Mouse (Mus musculus): ENCODE measurements around the gene Sc5d. TPM values are rescaled to one million over a fixed set of nuclear protein-coding genes. Genes with fewer than 3 reads are reported as not detected.

Gene Sc5d
- polyA plus RNA-seq, 1 experiment from 2014 or later, result 106 TPM

DNA sequence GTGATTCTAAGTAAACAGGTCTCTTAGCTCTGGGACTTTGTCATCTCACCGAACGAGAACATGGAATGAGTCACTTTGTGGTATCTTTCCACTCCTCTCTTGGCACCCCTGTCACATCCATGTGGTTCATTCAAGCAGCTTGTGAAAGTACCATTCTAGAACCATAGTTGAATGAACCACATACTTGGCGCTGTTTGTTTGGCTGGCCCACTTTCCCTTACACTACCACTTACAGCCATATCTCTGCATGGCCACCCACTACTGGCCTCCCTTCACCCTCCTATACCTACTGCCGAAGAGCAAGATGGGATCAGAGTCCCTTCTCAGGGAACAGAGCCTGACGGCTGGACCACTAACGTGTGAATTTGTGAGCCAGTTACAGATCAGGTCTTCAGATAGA, 54.4 kb downstream of the Sc5d start:
- H3K4me3 ChIP-seq (ENCODE audit: low read length), result no peak overlapping the region
- no peaks in the 10 kb centered on the region for H3K36me3 ChIP-seq (ENCODE audit: control insufficient read depth, insufficient read depth, low read length)
- no peak overlapping the region for H3K9ac ChIP-seq (ENCODE audit: low read depth, low read length)
- 78% methylated on average over 6 of the region's 6 CpGs for WGBS
- no peaks in the 10 kb centered on the region for H3K9me3 ChIP-seq (ENCODE audit: control insufficient read depth, low read length)
- no peak for ATAC-seq
- H3K4me1 ChIP-seq (ENCODE audit: control insufficient read depth, insufficient read depth, low read length), result no peaks in the 10 kb centered on the region
- no peak overlapping the region for H3K4me2 ChIP-seq (ENCODE audit: low read depth, low read length)
- H3K27me3 ChIP-seq (replicated peaks; ENCODE audit: control insufficient read depth, insufficient read depth, low read length), result no peaks in the 10 kb centered on the region
- no peak overlapping the region for H3K27ac ChIP-seq (ENCODE audit: low read length)

- Histone ChIP-seq H3K4me3 (ENCODE audit: low read length) (no peak overlapping the region), H3K4me1 (ENCODE audit: control insufficient read depth, insufficient read depth, low read length) (no peaks in the 10 kb centered on the region), H3K9ac (ENCODE audit: low read depth, low read length) (no peak overlapping the region), H3K9me3 (ENCODE audit: control insufficient read depth, low read length) (no peaks in the 10 kb centered on the region), H3K27me3 (replicated peaks; ENCODE audit: control insufficient read depth, insufficient read depth, low read length) (no peaks in the 10 kb centered on the region), H3K36me3 (ENCODE audit: control insufficient read depth, insufficient read depth, low read length) (no peaks in the 10 kb centered on the region), H3K4me2 (ENCODE audit: low read depth, low read length) (no peak overlapping the region), H3K27ac (ENCODE audit: low read length) (no peak overlapping the region)
- WGBS, result 37% methylated on average over 5 of the region's 5 CpGs
- ATAC-seq, result peak; percentile 48; the same call in 1 of the 2 replicates
These were observed 55.6 kb downstream of the Sc5d start for GRCm38 (mm10) chr9:42208463-42208862.

- no peaks in the 10 kb centered on the region for H3K9me3 ChIP-seq (ENCODE audit: control insufficient read depth, low read length)
- no peaks in the 10 kb centered on the region for H3K27me3 ChIP-seq (replicated peaks; ENCODE audit: control insufficient read depth, insufficient read depth, low read length)
- no peak for ATAC-seq
- no peak overlapping the region for H3K9ac ChIP-seq (ENCODE audit: low read depth, low read length)
- no peak overlapping the region for H3K4me2 ChIP-seq (ENCODE audit: low read depth, low read length)
- H3K36me3 ChIP-seq (ENCODE audit: control insufficient read depth, insufficient read depth, low read length), result no peaks in the 10 kb centered on the region
- 53% methylated on average over 1 of the region's 1 CpGs for WGBS
- H3K4me1 ChIP-seq (ENCODE audit: control insufficient read depth, insufficient read depth, low read length), result no peaks in the 10 kb centered on the region
- no peak overlapping the region for H3K27ac ChIP-seq (ENCODE audit: low read length)
- no peak overlapping the region for H3K4me3 ChIP-seq (ENCODE audit: low read length)
These were observed 57.3 kb downstream of the Sc5d start for GRCm38 (mm10) chr9:42206750-42207149.

DNA sequence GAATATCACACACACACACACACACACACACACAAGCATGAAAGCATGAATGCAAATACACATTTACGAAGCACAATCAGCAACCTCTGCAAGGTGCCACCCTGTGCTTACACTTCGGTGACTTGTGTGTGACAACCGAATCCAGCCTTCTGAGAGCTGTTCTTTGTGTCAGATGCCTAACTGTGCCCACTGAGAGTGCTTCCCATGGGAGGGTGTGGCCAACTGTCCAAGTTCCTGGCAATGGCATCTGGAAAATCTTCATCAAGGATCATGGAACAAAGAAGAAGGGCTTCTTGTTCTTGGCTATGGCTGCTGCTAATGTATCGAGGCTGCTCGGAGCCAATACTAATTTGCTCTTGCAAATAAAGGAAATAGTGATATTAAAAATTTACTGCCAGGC, 61.8 kb downstream of the Sc5d start:
- no peaks in the 10 kb centered on the region for H3K4me1 ChIP-seq (ENCODE audit: control insufficient read depth, insufficient read depth, low read length)
- no peak overlapping the region for H3K4me3 ChIP-seq (ENCODE audit: low read length)
- WGBS, result 91% methylated on average over 5 of the region's 5 CpGs
- H3K9ac ChIP-seq (ENCODE audit: low read depth, low read length), result no peak overlapping the region
- no peaks in the 10 kb centered on the region for H3K36me3 ChIP-seq (ENCODE audit: control insufficient read depth, insufficient read depth, low read length)
- no peaks in the 10 kb centered on the region for H3K9me3 ChIP-seq (ENCODE audit: control insufficient read depth, low read length)
- H3K27ac ChIP-seq (ENCODE audit: low read length), result no peak overlapping the region
- no peaks in the 10 kb centered on the region for H3K27me3 ChIP-seq (replicated peaks; ENCODE audit: control insufficient read depth, insufficient read depth, low read length)
- H3K4me2 ChIP-seq (ENCODE audit: low read depth, low read length), result no peak overlapping the region
- no peak for ATAC-seq

Other genes with a start within 250 kb of the Sc5d start
- gene Sorl1, start 140.0 kb downstream of the Sc5d start, polyA plus RNA-seq (2015; fragmentation: Nextera tagmentation; extraction: Ambion mirVana), result 6.0 and 6.2 TPM in 2 replicates
- gene Tecta, start 135.7 kb upstream of the Sc5d start, polyA plus RNA-seq (2015; fragmentation: Nextera tagmentation; extraction: Ambion mirVana), result 0.20 and 0.23 TPM in 2 replicates
- gene Tbcel, start 243.6 kb upstream of the Sc5d start, polyA plus RNA-seq (2015; fragmentation: Nextera tagmentation; extraction: Ambion mirVana), result 5.1 and 6.0 TPM in 2 replicates